Mouse (Mus musculus): ENCODE data around the gene Maco1. TPM values are rescaled to one million over a fixed set of nuclear protein-coding genes. Genes with fewer than 3 reads are reported as not detected.
"Not testable (repeated sequence)": the region's sequence is repeated elsewhere in the genome, so short reads cannot be mapped to it uniquely, and the experiment has no call there.

Maco1 gene
- polyA plus RNA-seq, 1 experiment from 2014 or later = 25.5 TPM

- Histone ChIP-seq H3K4me3 (ENCODE audit: control insufficient read depth in 1 of 2, insufficient read depth in 1 of 2, low read depth in 1 of 2, low read length in 2 of 2) (no peak overlapping the region), H3K9me3 (ENCODE audit: control insufficient read depth, low read length) (no peaks in the 10 kb centered on the region), H3K36me3 (ENCODE audit: control insufficient read depth, insufficient read depth, low read length) (peaks cover 37% of the 10 kb centered on the region), H3K4me2 (ENCODE audit: low read length) (no peak overlapping the region), H3K4me1 (ENCODE audit: control insufficient read depth in 2 of 2, insufficient read depth in 2 of 2, low read length in 2 of 2) (peaks cover 11 to 19% of the 10 kb centered on the region in 2 experiments), H3K27ac (replicated peaks in 1 of 2; ENCODE audit: control insufficient read depth in 1 of 2, insufficient read depth in 1 of 2, low read depth in 2 of 2, low read length in 2 of 2) (no peak overlapping the region), H3K27me3 (ENCODE audit: control insufficient read depth, insufficient read depth, low read length) (no peaks in the 10 kb centered on the region), H3K9ac (ENCODE audit: low read length) (no peak overlapping the region)
- peak; percentile 27; the same call in 1 of the 2 replicates for ATAC-seq (ENCODE audit: insufficient number of reproducible peaks, insufficient read depth, low FRiP score, low read depth)
- 12% methylated on average over 4 of the region's 4 CpGs for WGBS
These were observed 53.9 kb downstream of the Maco1 start for GRCm38 (mm10) chr4:134799272-134799671.

GRCm38 (mm10) chr4:134798861-134799260 lies 54.3 kb downstream of the Maco1 start:
- no peak for ATAC-seq (ENCODE audit: insufficient number of reproducible peaks, insufficient read depth, low FRiP score, low read depth)
- H3K27ac ChIP-seq (replicated peaks in 1 of 2; ENCODE audit: control insufficient read depth in 1 of 2, insufficient read depth in 1 of 2, low read depth in 2 of 2, low read length in 2 of 2) = no peak overlapping the region
- H3K36me3 ChIP-seq (ENCODE audit: control insufficient read depth, insufficient read depth, low read length) = peaks cover 33% of the 10 kb centered on the region
- peaks cover 9 to 19% of the 10 kb centered on the region in 2 experiments for H3K4me1 ChIP-seq (ENCODE audit: control insufficient read depth in 2 of 2, insufficient read depth in 2 of 2, low read length in 2 of 2)
- H3K4me3 ChIP-seq (ENCODE audit: control insufficient read depth in 1 of 2, insufficient read depth in 1 of 2, low read depth in 1 of 2, low read length in 2 of 2) = no peak overlapping the region
- no peaks in the 10 kb centered on the region for H3K27me3 ChIP-seq (ENCODE audit: control insufficient read depth, insufficient read depth, low read length)
- 45% methylated on average over 3 of the region's 3 CpGs for WGBS
- no peaks in the 10 kb centered on the region for H3K9me3 ChIP-seq (ENCODE audit: control insufficient read depth, low read length)
- no peak overlapping the region for H3K9ac ChIP-seq (ENCODE audit: low read length)
- H3K4me2 ChIP-seq (ENCODE audit: low read length) = no peak overlapping the region

GRCm38 (mm10) chr4:134797621-134798020 lies 55.5 kb downstream of the Maco1 start:
- H3K9me3 ChIP-seq (ENCODE audit: control insufficient read depth, low read length) = no peaks in the 10 kb centered on the region
- 71% methylated on average over 6 of the region's 6 CpGs for WGBS
- H3K4me2 ChIP-seq (ENCODE audit: low read length) = no peak overlapping the region
- ATAC-seq (ENCODE audit: insufficient number of reproducible peaks, insufficient read depth, low FRiP score, low read depth) = no peak
- peaks cover 22% of the 10 kb centered on the region for H3K36me3 ChIP-seq (ENCODE audit: control insufficient read depth, insufficient read depth, low read length)
- H3K27me3 ChIP-seq (ENCODE audit: control insufficient read depth, insufficient read depth, low read length) = no peaks in the 10 kb centered on the region
- H3K4me3 ChIP-seq (ENCODE audit: control insufficient read depth in 1 of 2, insufficient read depth in 1 of 2, low read depth in 1 of 2, low read length in 2 of 2) = no peak overlapping the region
- peaks cover 9 to 19% of the 10 kb centered on the region in 2 experiments for H3K4me1 ChIP-seq (ENCODE audit: control insufficient read depth in 2 of 2, insufficient read depth in 2 of 2, low read length in 2 of 2)
- 0 out of 4 replicates have a peak overlapping the region, but pooled peaks of 1 of the 2 experiments have one; percentile 24 for H3K27ac ChIP-seq (replicated peaks in 1 of 2; ENCODE audit: control insufficient read depth in 1 of 2, insufficient read depth in 1 of 2, low read depth in 2 of 2, low read length in 2 of 2)
- H3K9ac ChIP-seq (ENCODE audit: low read length) = no peak overlapping the region

- ATAC-seq (ENCODE audit: insufficient number of reproducible peaks, insufficient read depth, low FRiP score, low read depth) = no peak
- peaks cover 9 to 19% of the 10 kb centered on the region in 2 experiments for H3K4me1 ChIP-seq (ENCODE audit: control insufficient read depth in 2 of 2, insufficient read depth in 2 of 2, low read length in 2 of 2)
- WGBS = 26% methylated on average over 7 of the region's 7 CpGs
These were observed 56.4 kb downstream of the Maco1 start for GRCm38 (mm10) chr4:134796581-134797361.

GRCm38 (mm10) chr4:134795819-134796485 lies 57.2 kb downstream of the Maco1 start:
- no peak overlapping the region for H3K4me2 ChIP-seq (ENCODE audit: low read length)
- H3K9ac ChIP-seq (ENCODE audit: low read length) = no peak overlapping the region
- H3K27ac ChIP-seq (replicated peaks in 1 of 2; ENCODE audit: control insufficient read depth in 1 of 2, insufficient read depth in 1 of 2, low read depth in 2 of 2, low read length in 2 of 2) = no peak overlapping the region
- H3K4me1 ChIP-seq (ENCODE audit: control insufficient read depth in 2 of 2, insufficient read depth in 2 of 2, low read length in 2 of 2) = peaks cover 9 to 19% of the 10 kb centered on the region in 2 experiments
- H3K27me3 ChIP-seq (ENCODE audit: control insufficient read depth, insufficient read depth, low read length) = no peaks in the 10 kb centered on the region
- no peaks in the 10 kb centered on the region for H3K9me3 ChIP-seq (ENCODE audit: control insufficient read depth, low read length)
- peaks cover 5% of the 10 kb centered on the region; the same call in 1 of the 2 replicates for H3K36me3 ChIP-seq (ENCODE audit: control insufficient read depth, insufficient read depth, low read length)
- 74% methylated on average over 5 of the region's 5 CpGs for WGBS
- ATAC-seq (ENCODE audit: insufficient number of reproducible peaks, insufficient read depth, low FRiP score, low read depth) = no peak
- H3K4me3 ChIP-seq (ENCODE audit: control insufficient read depth in 1 of 2, insufficient read depth in 1 of 2, low read depth in 1 of 2, low read length in 2 of 2) = no peak overlapping the region

More at GRCm38 (mm10) chr4:134796581-134797361, 56.4 kb downstream of the Maco1 start:
- Histone ChIP-seq H3K9me3 (ENCODE audit: control insufficient read depth, low read length) (no peaks in the 10 kb centered on the region), H3K4me3 (ENCODE audit: control insufficient read depth in 1 of 2, insufficient read depth in 1 of 2, low read depth in 1 of 2, low read length in 2 of 2) (no peak overlapping the region), H3K9ac (ENCODE audit: low read length) (peak overlapping the region; percentile 45; the same call in 1 of the 2 replicates), H3K36me3 (ENCODE audit: control insufficient read depth, insufficient read depth, low read length) (peaks cover 13% of the 10 kb centered on the region), H3K27me3 (ENCODE audit: control insufficient read depth, insufficient read depth, low read length) (no peaks in the 10 kb centered on the region), H3K4me2 (ENCODE audit: low read length) (no peak overlapping the region), H3K27ac (replicated peaks in 1 of 2; ENCODE audit: control insufficient read depth in 1 of 2, insufficient read depth in 1 of 2, low read depth in 2 of 2, low read length in 2 of 2) (peak overlapping the region in 1 of 2 experiments; percentile 24; a peak in 1 of 4 replicates)

- not testable (repeated sequence) for H3K9ac ChIP-seq (ENCODE audit: low read length); H3K4me3 ChIP-seq (ENCODE audit: control insufficient read depth in 1 of 2, insufficient read depth in 1 of 2, low read depth in 1 of 2, low read length in 2 of 2); H3K9me3 ChIP-seq (ENCODE audit: control insufficient read depth, low read length); H3K4me2 ChIP-seq (ENCODE audit: low read length); H3K27ac ChIP-seq (replicated peaks in 1 of 2; ENCODE audit: control insufficient read depth in 1 of 2, insufficient read depth in 1 of 2, low read depth in 2 of 2, low read length in 2 of 2); ATAC-seq (ENCODE audit: insufficient number of reproducible peaks, insufficient read depth, low FRiP score, low read depth); H3K27me3 ChIP-seq (ENCODE audit: control insufficient read depth, insufficient read depth, low read length); H3K36me3 ChIP-seq (ENCODE audit: control insufficient read depth, insufficient read depth, low read length)
- peaks cover 9 to 19% of the 10 kb centered on the region in 2 experiments for H3K4me1 ChIP-seq (ENCODE audit: control insufficient read depth in 2 of 2, insufficient read depth in 2 of 2, low read length in 2 of 2)
These were observed 58.2 kb downstream of the Maco1 start for GRCm38 (mm10) chr4:134794959-134795358.

GRCm38 (mm10) chr4:134793213-134793956 lies 59.8 kb downstream of the Maco1 start:
- Histone ChIP-seq H3K4me2 (ENCODE audit: low read length) (no peak overlapping the region), H3K27ac (replicated peaks in 1 of 2; ENCODE audit: control insufficient read depth in 1 of 2, insufficient read depth in 1 of 2, low read depth in 2 of 2, low read length in 2 of 2) (no peak overlapping the region)
- ATAC-seq (ENCODE audit: insufficient number of reproducible peaks, insufficient read depth, low FRiP score, low read depth) = no peak

More at GRCm38 (mm10) chr4:134793213-134793956, 59.8 kb downstream of the Maco1 start:
- Histone ChIP-seq H3K27me3 (ENCODE audit: control insufficient read depth, insufficient read depth, low read length) (no peaks in the 10 kb centered on the region), H3K9ac (ENCODE audit: low read length) (no peak overlapping the region), H3K4me1 (ENCODE audit: control insufficient read depth in 2 of 2, insufficient read depth in 2 of 2, low read length in 2 of 2) (peaks cover 9 to 19% of the 10 kb centered on the region in 2 experiments), H3K9me3 (ENCODE audit: control insufficient read depth, low read length) (no peaks in the 10 kb centered on the region), H3K36me3 (ENCODE audit: control insufficient read depth, insufficient read depth, low read length) (no peaks in the 10 kb centered on the region), H3K4me3 (ENCODE audit: control insufficient read depth in 1 of 2, insufficient read depth in 1 of 2, low read depth in 1 of 2, low read length in 2 of 2) (no peak overlapping the region)
- WGBS = 39% methylated on average over 10 of the region's 10 CpGs

Measured in heart, embryonic 14.5 days (tissue).